Mouse (Mus musculus) liver, embryonic 14.5 days (tissue): ENCODE data around the gene Nccrp1.
"Not testable (repeated sequence)": the region's sequence is repeated elsewhere in the genome, so short reads cannot be mapped to it uniquely, and the experiment has no call there.

ENCODE experiments used
- CTCF ChIP-seq: IDR thresholded peaks from 2 replicates; pipeline ENCODE4 v1.5.1; 2016; ENCODE audit warnings: antibody characterized with exemption, low read depth, control low read depth
- EP300 ChIP-seq: IDR thresholded peaks from 2 replicates; pipeline ENCODE4 v1.6.1; 2016; ENCODE audit warnings: antibody characterized with exemption, low read depth

GRCm38 (mm10) chr7:28509121-28509520, 37.9 kb downstream of the Nccrp1 start:
- not testable (repeated sequence) for TF ChIP-seq CTCF, EP300
